Mouse (Mus musculus): ENCODE results near the gene Zdhhc14. TPM values are rescaled to one million over a fixed set of nuclear protein-coding genes. Genes with fewer than 3 reads are reported as not detected.

Zdhhc14 gene
- polyA plus RNA-seq, 1 experiment = 0.01 TPM

DNA sequence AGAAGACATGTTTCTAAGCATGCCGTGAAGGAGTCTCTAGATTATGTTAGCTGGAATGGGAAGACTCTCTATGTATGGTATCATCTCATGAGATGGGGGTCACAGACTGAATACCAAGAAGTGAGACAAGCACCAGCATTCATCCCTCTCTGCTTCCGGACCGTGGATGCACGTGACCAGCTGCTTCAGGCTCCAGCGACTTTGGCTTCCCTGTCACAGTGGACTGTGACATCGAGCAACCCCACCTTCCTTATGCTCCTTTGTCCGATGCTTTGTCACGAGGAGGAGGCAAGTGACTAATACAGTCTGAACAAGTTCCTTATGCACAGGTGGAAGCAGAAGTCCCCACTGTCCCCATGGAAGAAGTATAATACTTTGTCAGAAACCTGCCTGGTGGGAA, 25.6 kb upstream of the Zdhhc14 start:
- Histone ChIP-seq H3K79me3 (ENCODE audit: low read depth) (no peaks in the 10 kb centered on the region), H3K27me3 (ENCODE audit: control insufficient read depth, insufficient read depth, insufficient read length) (peaks cover 32% of the 10 kb centered on the region), H3K79me2 (ENCODE audit: control insufficient read depth, insufficient read depth) (no peaks in the 10 kb centered on the region), H3K4me3 (ENCODE audit: insufficient read depth, poor library complexity, severe bottlenecking) (no peak overlapping the region), H3ac (ENCODE audit: control insufficient read depth, insufficient read length, low read depth) (no peak overlapping the region), H3K36me3 (ENCODE audit: control insufficient read depth, insufficient read depth) (no peaks in the 10 kb centered on the region)
- TF ChIP-seq USF1 (IDR thresholded peaks at IDR 0.05; ENCODE audit: low read depth) = no peak
- TF ChIP-seq MYOD1 (IDR thresholded peaks at IDR 0.05; ENCODE audit: control insufficient read depth, insufficient read length, low read depth) = no peak
- TF ChIP-seq CEBPB (IDR thresholded peaks at IDR 0.05; ENCODE audit: low read depth) = no peak
- no peak for TF ChIP-seq MYOG (IDR thresholded peaks at IDR 0.05; ENCODE audit: control insufficient read depth, extremely low read depth, insufficient read length)
- TF ChIP-seq FOSL1 (IDR thresholded peaks at IDR 0.05; ENCODE audit: insufficient read depth, low read length, poor library complexity, severe bottlenecking) = no peak
- TF ChIP-seq MAX (IDR thresholded peaks at IDR 0.05) = no peak
- no peak for TF ChIP-seq CTCF (IDR thresholded peaks at IDR 0.05; ENCODE audit: control insufficient read depth, insufficient read depth, insufficient read length)

DNA sequence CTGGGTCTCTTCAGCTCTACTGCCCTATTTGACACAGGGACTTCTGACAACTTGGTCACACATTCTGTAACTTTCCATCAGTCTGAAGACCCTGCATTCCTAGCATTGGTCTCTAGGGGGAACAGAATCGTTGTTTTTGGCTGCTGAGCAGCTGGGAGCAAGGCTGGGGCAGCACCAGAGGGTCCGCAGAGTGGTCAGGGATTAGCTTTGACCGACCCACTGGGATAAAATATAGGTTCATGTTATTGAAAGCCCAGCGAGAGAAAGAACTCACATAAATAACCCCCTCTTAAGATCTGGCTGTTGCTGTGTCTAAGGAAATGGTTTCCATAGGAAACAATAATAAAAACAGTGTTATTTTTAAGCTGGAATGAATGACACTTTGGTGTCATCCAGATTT, 25.2 kb upstream of the Zdhhc14 start:
- Histone ChIP-seq H3K4me3 (ENCODE audit: insufficient read depth, poor library complexity, severe bottlenecking) (no peak overlapping the region), H3K79me3 (ENCODE audit: low read depth) (no peaks in the 10 kb centered on the region), H3ac (ENCODE audit: control insufficient read depth, insufficient read length, low read depth) (no peak overlapping the region), H3K36me3 (ENCODE audit: control insufficient read depth, insufficient read depth) (no peaks in the 10 kb centered on the region), H3K27me3 (ENCODE audit: control insufficient read depth, insufficient read depth, insufficient read length) (peaks cover 35% of the 10 kb centered on the region), H3K79me2 (ENCODE audit: control insufficient read depth, insufficient read depth) (no peaks in the 10 kb centered on the region)
- no peak for TF ChIP-seq MYOG (IDR thresholded peaks at IDR 0.05; ENCODE audit: control insufficient read depth, extremely low read depth, insufficient read length)
- no peak for TF ChIP-seq MAX (IDR thresholded peaks at IDR 0.05)
- TF ChIP-seq MYOD1 (IDR thresholded peaks at IDR 0.05; ENCODE audit: control insufficient read depth, insufficient read length, low read depth) = no peak
- TF ChIP-seq CTCF (IDR thresholded peaks at IDR 0.05; ENCODE audit: control insufficient read depth, insufficient read depth, insufficient read length) = no peak
- no peak for TF ChIP-seq CEBPB (IDR thresholded peaks at IDR 0.05; ENCODE audit: low read depth)
- TF ChIP-seq USF1 (IDR thresholded peaks at IDR 0.05; ENCODE audit: low read depth) = no peak
- TF ChIP-seq FOSL1 (IDR thresholded peaks at IDR 0.05; ENCODE audit: insufficient read depth, low read length, poor library complexity, severe bottlenecking) = no peak

DNA sequence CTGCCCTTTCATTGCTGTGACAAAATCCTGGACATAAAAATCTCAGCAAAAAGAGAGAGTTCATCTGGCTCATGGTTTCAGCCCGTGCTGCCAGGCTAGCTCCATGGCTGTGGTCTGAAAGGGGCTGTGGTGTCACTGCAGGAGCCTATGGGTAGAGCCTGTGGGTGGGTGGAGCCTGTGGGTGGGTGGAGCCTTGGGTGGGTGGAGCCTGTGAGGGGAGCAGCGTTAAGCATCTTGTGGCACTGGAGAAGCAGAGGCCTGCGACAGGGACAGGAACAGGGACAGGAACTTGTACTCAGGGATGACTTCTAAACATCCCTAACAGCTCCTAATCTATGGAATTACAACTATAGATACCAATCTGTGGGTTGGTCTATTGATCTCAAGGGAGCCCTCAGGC, 20.1 kb upstream of the Zdhhc14 start:
- Histone ChIP-seq H3K4me3 (ENCODE audit: insufficient read depth, poor library complexity, severe bottlenecking) (no peak overlapping the region), H3K36me3 (ENCODE audit: control insufficient read depth, insufficient read depth) (no peaks in the 10 kb centered on the region), H3K27me3 (ENCODE audit: control insufficient read depth, insufficient read depth, insufficient read length) (peaks cover 31% of the 10 kb centered on the region), H3ac (ENCODE audit: control insufficient read depth, insufficient read length, low read depth) (no peak overlapping the region), H3K79me3 (ENCODE audit: low read depth) (no peaks in the 10 kb centered on the region), H3K79me2 (ENCODE audit: control insufficient read depth, insufficient read depth) (no peaks in the 10 kb centered on the region)
- TF ChIP-seq MAX (IDR thresholded peaks at IDR 0.05) (no peak), USF1 (IDR thresholded peaks at IDR 0.05; ENCODE audit: low read depth) (no peak), CTCF (IDR thresholded peaks at IDR 0.05; ENCODE audit: control insufficient read depth, insufficient read depth, insufficient read length) (no peak), CEBPB (IDR thresholded peaks at IDR 0.05; ENCODE audit: low read depth) (no peak)

DNA sequence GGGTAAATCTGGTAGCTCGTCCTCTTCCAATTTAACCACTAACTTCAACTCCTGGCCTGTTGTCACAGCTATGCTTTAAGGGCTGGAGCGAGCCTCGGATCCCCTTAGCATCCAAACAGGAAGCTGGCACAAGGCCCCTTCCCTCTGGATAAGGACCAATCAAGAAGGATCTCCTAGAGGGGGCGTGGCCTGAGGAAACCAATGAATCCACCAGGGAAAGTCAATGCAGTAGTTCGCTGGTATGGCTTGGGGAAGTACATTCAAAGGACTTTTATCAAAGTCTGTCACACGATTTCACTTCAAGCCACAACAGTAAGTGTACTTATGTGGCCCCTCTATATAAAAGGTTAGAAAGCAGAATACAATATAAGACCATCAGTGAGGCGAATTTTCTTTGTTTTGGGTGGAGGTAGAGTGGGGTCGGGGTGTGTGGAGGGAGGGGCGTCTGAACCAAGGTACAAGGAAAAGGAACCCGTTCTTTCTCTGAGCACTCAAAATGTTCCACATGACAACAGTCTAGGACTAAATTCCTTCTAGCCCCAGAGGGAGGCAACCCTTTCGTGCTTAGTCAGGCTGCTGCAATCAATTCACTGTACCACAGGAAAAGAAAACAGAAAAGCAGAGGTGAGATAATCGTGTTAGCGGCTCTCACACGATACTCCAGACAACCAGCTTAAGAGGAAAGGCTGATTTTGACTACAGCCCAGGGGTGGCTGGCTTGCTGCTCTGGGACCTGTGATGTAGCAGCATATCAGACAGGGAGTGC, 16.2 kb upstream of the Zdhhc14 start:
- Histone ChIP-seq H3ac (ENCODE audit: control insufficient read depth, insufficient read length, low read depth) (no peak overlapping the region), H3K27me3 (ENCODE audit: control insufficient read depth, insufficient read depth, insufficient read length) (peaks cover 38% of the 10 kb centered on the region), H3K79me3 (ENCODE audit: low read depth) (no peaks in the 10 kb centered on the region), H3K36me3 (ENCODE audit: control insufficient read depth, insufficient read depth) (no peaks in the 10 kb centered on the region), H3K4me3 (ENCODE audit: insufficient read depth, poor library complexity, severe bottlenecking) (no peak overlapping the region), H3K79me2 (ENCODE audit: control insufficient read depth, insufficient read depth) (no peaks in the 10 kb centered on the region)
- TF ChIP-seq FOSL1 (IDR thresholded peaks at IDR 0.05; ENCODE audit: insufficient read depth, low read length, poor library complexity, severe bottlenecking) (no peak), USF1 (IDR thresholded peaks at IDR 0.05; ENCODE audit: low read depth) (no peak), MAX (IDR thresholded peaks at IDR 0.05) (no peak), MYOG (IDR thresholded peaks at IDR 0.05; ENCODE audit: control insufficient read depth, extremely low read depth, insufficient read length) (no peak), MYOD1 (IDR thresholded peaks at IDR 0.05; ENCODE audit: control insufficient read depth, insufficient read length, low read depth) (no peak), CEBPB (IDR thresholded peaks at IDR 0.05; ENCODE audit: low read depth) (no peak), CTCF (IDR thresholded peaks at IDR 0.05; ENCODE audit: control insufficient read depth, insufficient read depth, insufficient read length) (no peak)

DNA sequence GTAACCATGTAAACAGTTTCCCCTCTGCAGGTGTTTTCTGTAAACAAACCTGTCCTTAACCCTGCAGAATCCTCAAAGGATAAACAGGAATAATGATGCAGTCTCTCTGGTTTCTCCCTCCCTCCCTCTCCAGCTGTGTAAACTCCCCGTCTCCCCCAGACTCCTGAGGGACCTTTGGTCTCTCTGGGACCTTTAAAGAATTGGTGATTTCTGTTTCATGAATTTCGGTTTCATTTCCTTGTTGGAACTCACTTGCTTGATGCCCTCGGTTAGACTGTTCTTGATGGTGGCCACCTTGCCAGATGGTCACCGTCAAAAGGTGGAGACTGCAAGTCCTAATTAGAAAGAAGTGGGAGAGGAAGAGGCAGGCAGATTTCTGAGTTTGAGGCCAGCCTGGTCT, 8.9 kb upstream of the Zdhhc14 start:
- no peaks in the 10 kb centered on the region for H3K79me3 ChIP-seq (ENCODE audit: low read depth)
- H3K27me3 ChIP-seq (ENCODE audit: control insufficient read depth, insufficient read depth, insufficient read length) = peaks cover 47% of the 10 kb centered on the region
- H3K36me3 ChIP-seq (ENCODE audit: control insufficient read depth, insufficient read depth) = no peaks in the 10 kb centered on the region
- TF ChIP-seq MYOG (IDR thresholded peaks at IDR 0.05; ENCODE audit: control insufficient read depth, extremely low read depth, insufficient read length) (no peak), MAX (IDR thresholded peaks at IDR 0.05) (no peak), MYOD1 (IDR thresholded peaks at IDR 0.05; ENCODE audit: control insufficient read depth, insufficient read length, low read depth) (no peak), FOSL1 (IDR thresholded peaks at IDR 0.05; ENCODE audit: insufficient read depth, low read length, poor library complexity, severe bottlenecking) (no peak), CTCF (IDR thresholded peaks at IDR 0.05; ENCODE audit: control insufficient read depth, insufficient read depth, insufficient read length) (no peak), USF1 (IDR thresholded peaks at IDR 0.05; ENCODE audit: low read depth) (no peak), CEBPB (IDR thresholded peaks at IDR 0.05; ENCODE audit: low read depth) (no peak)
- H3K4me3 ChIP-seq (ENCODE audit: insufficient read depth, poor library complexity, severe bottlenecking) = no peak overlapping the region
- no peak overlapping the region for H3ac ChIP-seq (ENCODE audit: control insufficient read depth, insufficient read length, low read depth)
- no peaks in the 10 kb centered on the region for H3K79me2 ChIP-seq (ENCODE audit: control insufficient read depth, insufficient read depth)

Data from C2C12 (cell line).